Mouse (Mus musculus) bone marrow macrophage, adult 2 months (primary cell): ENCODE results near the gene Palld.

Experiments
- CTCF ChIP-seq: IDR thresholded peaks from 2 replicates; pipeline ENCODE4 v1.5.1; 2012; ENCODE audit warnings: low read depth, mild to moderate bottlenecking, low read length, moderate library complexity
- POLR2A ChIP-seq: IDR thresholded peaks from 2 replicates; pipeline ENCODE4 v1.6.1; 2012; ENCODE audit warnings: mild to moderate bottlenecking, low read depth, low read length, borderline replicate concordance

- TF ChIP-seq CTCF (no peak), POLR2A (no peak)
These were observed 401.6 kb downstream of the Palld start for GRCm38 (mm10) chr8:61500914-61501313.
